Mouse (Mus musculus): ENCODE results near the gene Ssr2.

DNA sequence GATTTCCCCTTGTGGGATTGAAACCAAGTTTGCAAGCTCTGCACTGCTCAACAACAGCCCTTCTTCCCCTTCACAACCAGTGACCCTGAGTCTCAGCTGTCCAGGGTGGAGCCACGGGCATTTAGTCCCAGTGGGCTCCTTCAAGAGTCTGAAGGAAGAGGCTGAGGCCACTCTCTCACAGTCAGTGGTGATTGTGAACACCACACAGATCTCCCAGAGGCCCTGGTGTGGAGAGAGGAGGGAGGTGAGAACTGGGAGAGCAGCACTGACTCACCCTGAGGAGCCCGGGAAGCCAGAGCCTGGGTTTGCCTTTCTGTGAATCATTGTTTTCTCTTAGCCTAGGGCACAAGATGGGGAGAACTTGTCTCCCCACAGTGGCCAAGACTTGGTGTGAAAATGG, 49.3 kb downstream of the Ssr2 start:
- TF ChIP-seq CTCF (IDR thresholded peaks at IDR 0.05; ENCODE audit: control insufficient read depth, insufficient read depth, low read length) (no peak), POLR2A (IDR thresholded peaks at IDR 0.05; ENCODE audit: borderline replicate concordance, control insufficient read depth, low read depth, low read length) (no peak)

Data from bone marrow, adult 2 months (tissue).